Mouse (Mus musculus) lung, postnatal 0 days (tissue): ENCODE results near the gene Wdr66. TPM values are rescaled to one million over a fixed set of nuclear protein-coding genes. Genes with fewer than 3 reads are reported as not detected.
A peak's percentile ranks its signal among the peaks of the same experiment; 100 is the strongest.

Source experiments
- ATAC-seq: fragments of 200-750 bp; cut with Nextera tagmentation; 2 replicates; pipeline ENCODE4 v1.8.0; 2017; ENCODE audit warnings: moderate library complexity
- DNase-seq: peaks from one replicate; pipeline ENCODE4 v3.0.0-alpha.2; 2016; ENCODE audit warnings: low spot score
- H3K27ac ChIP-seq: fragments of 300-500 bp; sonication (generic); 2 replicates; pipeline ENCODE4 v1.5.1; 2014; ENCODE audit warnings: antibody characterized with exemption, mild to moderate bottlenecking, low read length, mixed read lengths
- H3K27me3 ChIP-seq: fragments of 300-500 bp; sonication (generic); replicated peaks from 2 replicates; pipeline ENCODE4 v1.6.1; 2014; ENCODE audit warnings: low read length, mixed read lengths; ENCODE audit not compliant: insufficient read depth
- H3K36me3 ChIP-seq: fragments of 300-500 bp; sonication (generic); 2 replicates; pipeline ENCODE4 v1.6.1; 2014; ENCODE audit warnings: low read length, mixed read lengths; ENCODE audit not compliant: insufficient read depth
- H3K4me1 ChIP-seq: fragments of 300-500 bp; sonication (generic); 2 replicates; pipeline ENCODE4 v1.6.1; 2014; ENCODE audit warnings: antibody characterized with exemption, low read depth, low read length, mixed read lengths; ENCODE audit not compliant: insufficient read depth
- H3K4me2 ChIP-seq: fragments of 300-500 bp; sonication (generic); replicated peaks from 2 replicates; pipeline ENCODE4 v1.6.1; 2014; ENCODE audit warnings: low read depth, mild to moderate bottlenecking, low read length, moderate library complexity, mixed read lengths
- H3K4me3 ChIP-seq: fragments of 300-500 bp; sonication (generic); 2 replicates; pipeline ENCODE4 v1.5.1; 2014; ENCODE audit warnings: low read depth, low read length
- H3K9ac ChIP-seq: fragments of 300-500 bp; sonication (generic); replicated peaks from 2 replicates; pipeline ENCODE4 v1.6.1; 2014; ENCODE audit warnings: low read depth, mild to moderate bottlenecking
- H3K9me3 ChIP-seq: fragments of 300-500 bp; sonication (generic); 2 replicates; pipeline ENCODE4 v1.6.1; 2016; ENCODE audit warnings: low read length, mixed read lengths
- CTCF ChIP-seq: IDR thresholded peaks from 2 replicates; pipeline ENCODE4 v1.5.1; 2016; ENCODE audit warnings: antibody characterized with exemption, mild to moderate bottlenecking
- EP300 ChIP-seq: IDR thresholded peaks from 2 replicates; pipeline ENCODE4 v1.6.1; 2016; ENCODE audit warnings: antibody characterized with exemption, mild to moderate bottlenecking, control low read depth
- WGBS: fragments of 180-500 bp; shearing (Covaris S2); extraction: QIAGEN DNeasy Blood & Tissue Kit; methylation state at CpG from one replicate; pipeline ENCODE4 v1.1.7; 2014; 5-methylcytosine and 5-hydroxymethylcytosine counted together
- polyA plus RNA-seq: library from polyadenylated mRNA; unstranded; fragments of >200 nt; fragmentation: Nextera tagmentation; extraction: Ambion mirVana; gene quantifications from 2 replicates; pipeline ENCODE4 v1.2.1, GENCODE M21; 2015

The Wdr66 gene
- polyA plus RNA-seq, 1 experiment from 2014 or later = 1.9 TPM

- no peak overlapping the region for H3K27ac ChIP-seq
- no peaks in the 10 kb centered on the region for H3K9me3 ChIP-seq
- TF ChIP-seq CTCF = no peak
- TF ChIP-seq EP300 = no peak
- no peak overlapping the region for H3K4me2 ChIP-seq
- no peaks in the 10 kb centered on the region for H3K36me3 ChIP-seq
- no peak; the same call in 1 of the 2 replicates for ATAC-seq
- WGBS = 53% methylated on average over 4 of the region's 4 CpGs
- no peak overlapping the region for H3K4me3 ChIP-seq
- H3K4me1 ChIP-seq = no peaks in the 10 kb centered on the region
- no peak overlapping the region for H3K9ac ChIP-seq
- DNase-seq = no peak
- no peaks in the 10 kb centered on the region for H3K27me3 ChIP-seq
Measured at GRCm38 (mm10) chr5:123277704-123278103, 25.8 kb downstream of the Wdr66 start.

GRCm38 (mm10) chr5:123279248-123279647 is 27.3 kb downstream of the Wdr66 start:
- 80% methylated on average over 4 of the region's 4 CpGs for WGBS
- H3K27me3 ChIP-seq = no peaks in the 10 kb centered on the region
- H3K36me3 ChIP-seq = no peaks in the 10 kb centered on the region
- DNase-seq = no peak
- no peak for TF ChIP-seq EP300
- no peak for TF ChIP-seq CTCF
- no peaks in the 10 kb centered on the region for H3K9me3 ChIP-seq
- no peak overlapping the region for H3K9ac ChIP-seq
- H3K4me2 ChIP-seq = no peak overlapping the region
- H3K4me3 ChIP-seq = no peak overlapping the region
- no peak for ATAC-seq
- no peak overlapping the region for H3K27ac ChIP-seq
- no peaks in the 10 kb centered on the region for H3K4me1 ChIP-seq

- Histone ChIP-seq H3K4me2 (no peak overlapping the region), H3K36me3 (no peaks in the 10 kb centered on the region), H3K27me3 (no peaks in the 10 kb centered on the region), H3K9me3 (no peaks in the 10 kb centered on the region), H3K9ac (no peak overlapping the region), H3K4me1 (no peaks in the 10 kb centered on the region), H3K27ac (no peak overlapping the region), H3K4me3 (no peak overlapping the region)
- WGBS = 69% methylated on average over 9 of the region's 9 CpGs
- DNase-seq (no peak), ATAC-seq (no peak)
- TF ChIP-seq CTCF = no peak
- TF ChIP-seq EP300 = no peak
Measured at GRCm38 (mm10) chr5:123281336-123282136, 29.6 kb downstream of the Wdr66 start.

DNA sequence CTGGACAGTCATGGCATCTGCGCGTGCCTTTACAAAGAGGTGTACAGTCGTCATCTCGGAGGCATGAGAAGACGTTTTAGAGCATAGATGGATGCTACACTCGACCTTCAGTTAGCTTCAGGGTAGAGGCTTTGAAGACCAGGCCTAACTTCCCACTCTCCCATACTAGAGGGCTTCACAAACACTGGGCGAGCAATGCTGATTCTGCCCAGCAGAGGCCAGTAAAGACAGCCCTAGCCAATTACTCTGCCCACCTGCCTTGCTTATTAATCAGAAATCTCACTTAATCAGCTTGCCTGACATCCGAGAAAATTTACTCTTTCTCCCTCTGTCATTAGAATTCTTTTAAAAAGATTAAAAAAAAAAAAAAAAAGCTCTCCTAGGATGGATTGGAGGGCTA is 33.3 kb downstream of the Wdr66 start:
- Histone ChIP-seq H3K4me2 (no peak overlapping the region), H3K4me3 (no peak overlapping the region), H3K9ac (no peak overlapping the region), H3K27ac (no peak overlapping the region), H3K9me3 (no peaks in the 10 kb centered on the region), H3K4me1 (no peaks in the 10 kb centered on the region), H3K27me3 (no peaks in the 10 kb centered on the region), H3K36me3 (no peaks in the 10 kb centered on the region)
- TF ChIP-seq CTCF = peak; percentile 73
- no peak for TF ChIP-seq EP300
- peak; percentile 41 for DNase-seq
- 42% methylated on average over 8 of the region's 8 CpGs for WGBS
- no peak for ATAC-seq

DNA sequence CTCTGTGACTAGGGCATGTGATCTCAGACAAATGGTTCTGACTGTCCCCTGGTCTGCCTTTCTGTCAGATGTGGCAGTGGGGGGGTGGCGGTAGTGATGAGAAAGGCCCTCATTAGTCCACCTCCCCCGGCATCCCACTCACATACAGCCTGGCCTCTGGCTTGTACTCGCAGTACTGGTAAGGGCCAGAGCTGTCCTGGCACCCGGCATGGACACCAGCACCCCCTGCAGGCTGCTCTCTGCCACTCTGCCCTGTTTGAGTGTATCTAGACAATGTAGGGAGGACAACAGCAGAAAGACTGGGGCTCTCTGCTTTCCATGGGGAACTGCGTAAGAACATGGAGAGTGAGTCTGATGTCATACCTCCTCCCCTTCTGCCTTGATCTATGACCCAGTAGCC is 36.2 kb downstream of the Wdr66 start:
- Histone ChIP-seq H3K36me3 (no peaks in the 10 kb centered on the region), H3K4me3 (no peak overlapping the region), H3K9ac (no peak overlapping the region), H3K27ac (no peak overlapping the region), H3K9me3 (no peaks in the 10 kb centered on the region), H3K4me2 (no peak overlapping the region), H3K27me3 (no peaks in the 10 kb centered on the region), H3K4me1 (no peaks in the 10 kb centered on the region)
- TF ChIP-seq CTCF (peak; percentile 46), EP300 (no peak)
- ATAC-seq (no peak), DNase-seq (no peak)
- 82% methylated on average over 5 of the region's 5 CpGs for WGBS

GRCm38 (mm10) chr5:123294653-123295052 is 42.8 kb downstream of the Wdr66 start:
- no peak for DNase-seq
- Histone ChIP-seq H3K9me3 (no peaks in the 10 kb centered on the region), H3K4me3 (no peak overlapping the region), H3K27ac (no peak overlapping the region), H3K27me3 (no peaks in the 10 kb centered on the region), H3K36me3 (no peaks in the 10 kb centered on the region), H3K4me2 (no peak overlapping the region), H3K9ac (no peak overlapping the region), H3K4me1 (no peaks in the 10 kb centered on the region)
- 79% methylated on average over 9 of the region's 9 CpGs for WGBS
- no peak for ATAC-seq
- TF ChIP-seq CTCF (no peak), EP300 (no peak)
